Mouse (Mus musculus) myocyte (in vitro differentiated cells): ENCODE measurements around the gene Lrrc36.

Experiments used
- E2F4 ChIP-seq: IDR thresholded peaks from one replicate; pipeline ENCODE4 v1.6.1; 2011; ENCODE audit warnings: mild to moderate bottlenecking, control low read depth, moderate library complexity; ENCODE audit not compliant: insufficient read depth
- MAX ChIP-seq: IDR thresholded peaks from one replicate; pipeline ENCODE4 v1.6.1; 2011; ENCODE audit warnings: low read depth, mild to moderate bottlenecking, control low read depth
- MYOG ChIP-seq, 3 experiments: IDR thresholded peaks; one replicate each; pipeline ENCODE4 v1.6.1; 2011; ENCODE audit warnings: control low read depth in 2 of 3, low read depth in 2 of 3, mild to moderate bottlenecking in 2 of 3; ENCODE audit not compliant: insufficient read length in 2 of 3, control insufficient read depth in 1 of 3, insufficient read depth in 1 of 3
- POLR2A ChIP-seq: IDR thresholded peaks from one replicate; pipeline ENCODE4 v1.6.1; 2011; ENCODE audit warnings: low read depth, mild to moderate bottlenecking, control low read depth, moderate library complexity; ENCODE audit not compliant: insufficient read length
- POLR2AphosphoS2 ChIP-seq: IDR thresholded peaks from one replicate; pipeline ENCODE4 v1.6.1; 2011; ENCODE audit warnings: low read depth, control low read depth; ENCODE audit not compliant: insufficient read length
- TCF12 ChIP-seq: IDR thresholded peaks from one replicate; pipeline ENCODE4 v1.6.1; 2011; ENCODE audit warnings: mild to moderate bottlenecking, control low read depth; ENCODE audit not compliant: poor library complexity, insufficient read depth, severe bottlenecking
- USF1 ChIP-seq: IDR thresholded peaks from one replicate; pipeline ENCODE4 v1.6.1; 2011; ENCODE audit warnings: low read depth, mild to moderate bottlenecking, control low read depth, moderate library complexity

DNA sequence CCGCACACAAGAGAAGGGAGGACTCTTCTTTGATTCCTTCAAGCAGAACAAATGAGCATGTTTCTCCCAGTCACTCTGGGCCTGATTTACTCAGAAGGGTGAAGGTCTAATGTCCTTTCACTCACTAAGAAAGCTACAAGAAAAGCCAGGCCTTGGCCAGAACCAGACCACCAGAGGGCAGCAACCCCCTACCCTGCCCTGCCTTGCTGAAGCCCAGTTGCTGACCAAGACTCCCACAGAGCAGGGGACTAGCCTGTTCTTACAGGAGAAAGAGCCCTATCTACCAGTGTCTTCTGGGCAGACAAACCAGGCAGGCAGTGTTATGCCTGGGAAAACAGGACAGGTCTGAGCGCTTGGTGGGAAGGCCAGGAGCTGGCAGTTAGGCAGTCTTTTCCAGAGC, 71.0 kb downstream of the Lrrc36 start:
- no peak for TF ChIP-seq POLR2A
- TF ChIP-seq E2F4: no peak
- TF ChIP-seq MYOG (IDR thresholded peaks at IDR 0.05; ENCODE audit: control insufficient read depth in 1 of 3, insufficient read depth in 1 of 3, insufficient read length in 2 of 3, low read depth in 2 of 3): peak in 1 of 3 experiments; percentile 8
- TF ChIP-seq USF1: no peak
- TF ChIP-seq TCF12: no peak
- no peak for TF ChIP-seq MAX
- no peak for TF ChIP-seq POLR2AphosphoS2
